Mouse (Mus musculus): ENCODE measurements at regions not wholly inside any gene's neighbourhood (a gene's known extent, or its start where the extent isn't known, plus 50 kb on each side); places are given as distances from the start of the nearest gene placed in this dataset.

DNA sequence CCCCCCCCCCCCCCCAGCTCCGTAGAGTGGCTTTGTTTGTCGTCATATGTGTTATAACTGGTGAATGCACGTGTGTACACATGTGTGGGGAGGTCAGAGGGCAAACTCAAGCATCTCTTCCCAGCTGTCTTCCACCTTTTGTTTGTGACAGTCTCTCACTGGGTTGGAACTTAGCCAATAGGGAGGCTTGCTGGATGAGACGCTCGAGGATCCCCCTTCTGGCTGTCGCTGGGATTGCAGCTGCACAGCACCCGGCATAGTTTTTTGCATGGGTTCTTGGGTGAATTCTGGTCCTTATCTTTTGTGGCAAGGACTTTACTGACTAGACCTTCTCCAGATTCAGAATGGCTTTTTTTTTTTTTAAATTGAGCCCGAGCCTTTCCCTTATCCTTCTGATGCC, 77.1 kb upstream of the Gjb5 start:
- TF ChIP-seq CTCF (IDR thresholded peaks at IDR 0.05; ENCODE audit: control insufficient read depth, insufficient read depth, insufficient replicate concordance, low read depth, low read length) (peak; percentile 91), POLR2A (IDR thresholded peaks at IDR 0.05; ENCODE audit: control insufficient read depth, low read depth, low read length) (no peak)

All from testis, adult 2 months (tissue).